Mouse (Mus musculus): Measurements from ENCODE around the gene Plin4.
"Not testable (repeated sequence)": the region's sequence is repeated elsewhere in the genome, so short reads cannot be mapped to it uniquely, and the experiment has no call there.

GRCm38 (mm10) chr17:56078361-56078760, 31.2 kb downstream of the Plin4 start:
- TF ChIP-seq CTCF (IDR thresholded peaks at IDR 0.05; ENCODE audit: low read depth, low read length); POLR2A (IDR thresholded peaks at IDR 0.05; ENCODE audit: extremely low read depth, insufficient read depth, low read length): not testable (repeated sequence)

Measured in liver, adult 2 months (tissue).